In genomic region chr12:26129511-26129910, GRCm38 (mm10) we compare ENCODE assay signal across 18 mouse cellular contexts.
"Had no signal": no experiment of that assay in that cellular context is flagged by ENCODE, and none has a peak within 500 bp of the region (broad histone marks: within the 10 kb centered on the region; RNA-seq: fewer than 3 reads in every experiment).

No protein-coding gene starts in this region.

- H3K9ac ChIP-seq: liver, postnatal 0 days; lung, embryonic 15.5 days; midbrain, embryonic 13.5 days; midbrain, embryonic 15.5 days; neural tube, embryonic 12.5 days had no signal

- H3K4me2 ChIP-seq: lung, embryonic 15.5 days; midbrain, embryonic 11.5 days; midbrain, embryonic 13.5 days; midbrain, embryonic 15.5 days; neural tube, embryonic 12.5 days had no signal

- ATAC-seq: liver, postnatal 0 days; lung, postnatal 0 days; midbrain, embryonic 13.5 days; midbrain, embryonic 15.5 days had no signal

- H3K4me1 ChIP-seq: megakaryocyte, embryonic 14.5 days; midbrain, embryonic 13.5 days; neural tube, embryonic 12.5 days had no signal

- H3K9me3 ChIP-seq: lung, embryonic 15.5 days; midbrain, embryonic 13.5 days; midbrain, embryonic 15.5 days; neural tube, embryonic 12.5 days had no signal

- H3K36me3 ChIP-seq: lung, embryonic 15.5 days; midbrain, embryonic 13.5 days; midbrain, embryonic 15.5 days; neural tube, embryonic 12.5 days had no signal

- DNase-seq: liver, postnatal 0 days; lung, adult 2 months; lung, postnatal 14 days; lung, postnatal 36 days; right cerebral cortex, postnatal 14 days; right cerebral cortex, postnatal 4 days; spleen, adult 18-20 months; thymus, adult 18-20 months; thymus, postnatal 14 days; thymus, postnatal 36 days had no signal

- H3K27ac ChIP-seq: lung, embryonic 15.5 days; macrophage; midbrain, embryonic 13.5 days; midbrain, embryonic 15.5 days; neural tube, embryonic 12.5 days had no signal

- H3K27me3 ChIP-seq: lung, embryonic 15.5 days; megakaryocyte, embryonic 14.5 days; midbrain, embryonic 13.5 days; midbrain, embryonic 15.5 days; neural tube, embryonic 12.5 days had no signal

- H3K4me3 ChIP-seq: lung, embryonic 15.5 days; megakaryocyte, embryonic 14.5 days; midbrain, embryonic 13.5 days; midbrain, embryonic 15.5 days; neural tube, embryonic 12.5 days had no signal
